Mouse (Mus musculus): ENCODE results near the gene Lmod3.

DNA sequence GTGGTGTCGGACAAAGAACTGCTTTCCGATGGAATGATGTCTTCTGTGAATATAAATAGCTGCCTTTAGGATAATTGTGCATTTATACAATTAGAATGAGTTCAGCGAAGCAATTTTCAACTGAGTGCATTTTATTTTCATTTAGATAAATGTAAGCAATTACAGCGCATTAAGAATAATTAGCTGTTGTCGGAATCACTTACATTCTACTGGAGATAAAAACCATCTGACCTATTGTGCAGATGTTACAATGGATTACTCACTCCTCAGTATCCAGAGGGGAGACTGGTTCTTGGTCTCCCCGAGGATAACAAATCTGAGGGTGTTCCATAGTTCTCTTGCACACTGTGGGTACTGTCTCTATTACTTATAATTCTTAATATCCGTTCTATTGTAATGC, 49.7 kb upstream of the Lmod3 start:
- TF ChIP-seq CTCF (IDR thresholded peaks at IDR 0.05; ENCODE audit: low read depth, low read length) (no peak), POLR2A (IDR thresholded peaks at IDR 0.05; ENCODE audit: extremely low read depth, insufficient read depth, low read length) (no peak)

Data from liver, adult 2 months (tissue).